Mouse (Mus musculus) fibroblast of lung, adult 2 months (primary cell): ENCODE measurements around the gene 1700010B08Rik.

Experiments used
- DNase-seq: peaks from one replicate; pipeline ENCODE4 v3.0.0-alpha.2; 2011; ENCODE audit warnings: low read depth

1700010B08Rik gene

GRCm38 (mm10) chr2:173722251-173722857 is 3.1 kb downstream of the 1700010B08Rik start:
- DNase-seq, result no peak

- DNase-seq, result no peak
Measured at GRCm38 (mm10) chr2:173724382-173724781, 5.2 kb downstream of the 1700010B08Rik start.

GRCm38 (mm10) chr2:173724940-173725807 is 6.0 kb downstream of the 1700010B08Rik start:
- no peak for DNase-seq

- DNase-seq, result no peak
Measured at GRCm38 (mm10) chr2:173725819-173726218, 6.6 kb downstream of the 1700010B08Rik start.

- DNase-seq, result no peak
Measured at GRCm38 (mm10) chr2:173730444-173730966, 11.3 kb downstream of the 1700010B08Rik start.

GRCm38 (mm10) chr2:173734426-173734825 is 15.2 kb downstream of the 1700010B08Rik start:
- DNase-seq, result no peak

GRCm38 (mm10) chr2:173737222-173737989 is 18.2 kb downstream of the 1700010B08Rik start, which contains the start of gene Vapb:
Gene Vapb, plus strand, starts transcription at chr2:173737511.
- peak; percentile 90 for DNase-seq

- DNase-seq, result no peak
Measured at GRCm38 (mm10) chr2:173738232-173738631, 19.0 kb downstream of the 1700010B08Rik start.

GRCm38 (mm10) chr2:173739107-173739506 is 19.9 kb downstream of the 1700010B08Rik start:
- DNase-seq, result no peak

GRCm38 (mm10) chr2:173742090-173742489 is 22.9 kb downstream of the 1700010B08Rik start:
- DNase-seq, result no peak

GRCm38 (mm10) chr2:173742744-173743143 is 23.5 kb downstream of the 1700010B08Rik start:
- no peak for DNase-seq

- no peak for DNase-seq
Measured at GRCm38 (mm10) chr2:173744070-173744815, 25.0 kb downstream of the 1700010B08Rik start.

GRCm38 (mm10) chr2:173748961-173749659 is 29.9 kb downstream of the 1700010B08Rik start:
- no peak for DNase-seq

- no peak for DNase-seq
Measured at GRCm38 (mm10) chr2:173755433-173756144, 36.4 kb downstream of the 1700010B08Rik start.

- no peak for DNase-seq
Measured at GRCm38 (mm10) chr2:173757624-173758155, 38.5 kb downstream of the 1700010B08Rik start.

GRCm38 (mm10) chr2:173760607-173761006 is 41.4 kb downstream of the 1700010B08Rik start:
- no peak for DNase-seq

GRCm38 (mm10) chr2:173764629-173765028 is 45.4 kb downstream of the 1700010B08Rik start:
- no peak for DNase-seq

- no peak for DNase-seq
Measured at GRCm38 (mm10) chr2:173767959-173768595, 48.9 kb downstream of the 1700010B08Rik start.

- DNase-seq, result no peak
Measured at GRCm38 (mm10) chr2:173769183-173769582, 50.0 kb downstream of the 1700010B08Rik start.
